Mouse (Mus musculus) ES-CJ7 (cell line): ENCODE data around the gene Bcat2.

Experiments used
- DNase-seq: peaks from one replicate; pipeline ENCODE4 v3.0.0; 2011; ENCODE audit warnings: low read depth, low spot score

The Bcat2 gene

DNA sequence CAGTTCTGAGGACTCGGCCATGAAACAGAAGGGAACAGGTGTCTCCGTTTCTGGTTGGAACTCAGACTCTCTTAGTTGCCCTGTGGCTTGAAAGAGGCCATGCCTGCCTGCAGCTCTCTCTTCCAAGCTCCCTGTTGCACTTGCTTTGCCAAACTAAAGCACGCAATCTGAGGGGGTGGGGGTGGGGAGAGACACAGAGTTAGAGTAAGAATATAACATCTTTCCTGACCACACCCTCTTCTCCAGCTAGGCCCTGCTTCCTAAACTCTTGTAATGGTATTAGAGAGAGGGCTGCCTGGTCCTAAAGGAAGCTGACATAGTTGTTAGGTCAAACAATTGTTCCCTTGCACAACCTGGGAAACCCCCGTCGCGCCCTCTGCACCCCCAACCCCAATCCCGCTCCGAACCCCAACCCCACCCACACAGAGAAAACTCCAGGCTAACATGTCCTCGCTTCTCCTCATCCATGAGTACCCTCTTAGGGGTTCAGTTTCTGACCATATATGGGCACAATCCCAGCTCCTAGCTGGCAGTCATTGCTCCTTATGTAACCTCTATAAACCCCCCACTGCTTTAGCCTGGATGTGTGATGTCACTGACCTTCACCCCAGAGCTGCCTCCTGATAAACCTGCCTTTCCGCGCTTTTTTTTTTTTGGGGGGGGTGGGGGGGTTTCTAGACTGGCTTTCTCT, 19.0 kb upstream of the Bcat2 start:
- peak; percentile 80 for DNase-seq

DNA sequence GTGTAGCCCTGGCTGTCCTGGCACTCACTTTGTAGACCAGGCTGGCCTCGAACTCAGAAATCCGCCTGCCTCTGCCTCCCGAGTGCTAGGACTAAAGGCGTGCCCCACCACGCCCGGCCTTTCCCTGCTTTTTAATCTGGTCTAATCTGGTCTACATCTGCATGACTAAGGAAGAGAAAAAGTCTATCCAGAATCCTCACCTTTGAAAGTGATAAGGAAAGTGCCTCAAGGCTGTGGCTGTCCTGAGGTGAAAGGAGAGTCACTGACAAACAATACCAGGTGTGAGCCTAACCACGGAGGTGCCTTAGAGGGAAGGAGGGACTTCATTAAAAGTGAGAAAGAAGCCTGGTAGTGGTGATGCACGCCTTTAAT, 18.5 kb upstream of the Bcat2 start:
- peak; percentile 97 for DNase-seq

DNA sequence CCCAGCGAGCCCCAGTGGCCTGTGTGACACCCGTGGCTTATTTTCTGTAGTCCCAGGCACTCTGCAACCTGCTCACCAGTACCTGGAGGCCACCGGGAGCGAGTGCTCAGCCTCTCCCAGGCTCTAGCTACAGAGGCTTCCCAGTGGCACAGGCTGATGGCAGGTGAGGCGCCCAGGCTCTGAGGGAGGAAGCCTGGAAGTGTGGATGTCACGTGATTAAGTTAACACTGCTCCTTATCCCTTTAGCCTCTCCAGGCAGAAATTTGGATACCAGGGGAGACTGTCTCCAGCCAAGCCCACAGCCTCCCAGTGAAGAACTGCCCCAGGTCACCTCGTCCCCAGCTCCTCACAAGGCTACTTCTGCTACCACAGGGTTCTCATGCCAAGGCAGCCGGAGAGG, 16.4 kb upstream of the Bcat2 start:
- no peak for DNase-seq

DNA sequence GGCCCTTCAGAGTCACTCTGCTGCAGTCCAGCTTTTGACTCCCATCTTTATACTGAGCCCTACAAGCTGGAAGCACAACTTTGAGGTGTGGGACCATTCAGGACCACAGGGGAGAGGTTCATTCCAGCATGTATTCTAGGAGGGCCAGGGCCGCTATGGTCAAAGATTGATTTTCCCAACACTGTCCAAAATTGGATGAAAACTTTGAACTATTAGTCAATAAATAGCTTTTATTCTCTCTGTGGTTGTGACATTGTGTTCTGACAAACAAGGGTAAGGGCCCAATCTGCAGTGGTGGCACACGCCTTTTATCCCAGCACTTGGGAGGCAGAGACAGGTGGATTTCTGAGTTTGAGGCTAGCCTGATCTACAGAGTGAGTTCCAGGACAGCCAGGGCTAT, 16.0 kb upstream of the Bcat2 start:
- no peak for DNase-seq

DNA sequence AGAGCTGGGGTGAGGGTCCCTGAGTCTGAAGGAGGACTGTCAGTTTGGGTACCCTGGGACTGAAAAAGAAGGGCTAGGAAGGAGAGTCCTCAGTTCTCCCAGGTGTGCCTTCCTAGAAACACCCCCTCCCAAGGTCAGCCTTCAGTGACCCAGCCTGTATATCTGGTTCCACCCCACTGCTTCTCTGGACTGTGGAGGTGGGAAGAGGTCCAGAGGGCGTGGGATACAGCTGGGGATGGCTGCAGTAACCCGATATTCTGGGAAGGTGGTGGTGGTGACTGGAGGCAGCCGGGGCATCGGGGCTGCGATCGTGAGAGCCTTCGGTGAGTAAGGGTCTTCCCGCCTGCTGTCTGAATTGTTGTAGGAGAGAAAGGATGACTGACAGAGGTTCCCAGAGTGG, 15.2 kb upstream of the Bcat2 start, which contains the start of gene Hsd17b14:
Gene Hsd17b14 (plus strand): TSS at position 150 of the 400 bp plus-strand sequence.
- DNase-seq = peak; percentile 67

DNA sequence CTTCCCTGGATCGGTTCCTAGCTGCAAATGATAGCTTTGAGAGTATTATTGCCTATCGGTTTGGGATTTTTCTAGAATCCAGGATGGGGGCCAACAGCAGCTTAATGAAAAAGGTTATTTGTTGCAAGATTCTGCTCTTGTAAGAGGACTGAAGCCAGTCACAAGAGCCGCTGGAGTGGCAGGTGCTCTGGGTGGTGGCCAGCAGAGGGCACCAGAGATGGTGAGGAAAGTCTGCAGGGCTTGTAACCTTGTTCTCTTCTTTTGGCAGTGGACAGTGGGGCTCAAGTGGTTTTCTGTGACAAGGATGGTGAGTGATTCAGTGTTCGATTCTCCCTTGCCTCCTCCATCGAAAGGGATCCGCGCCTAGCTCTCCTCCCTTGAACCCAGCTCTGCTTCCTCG, 14.2 kb upstream of the Bcat2 start:
- DNase-seq = peak; percentile 84

DNA sequence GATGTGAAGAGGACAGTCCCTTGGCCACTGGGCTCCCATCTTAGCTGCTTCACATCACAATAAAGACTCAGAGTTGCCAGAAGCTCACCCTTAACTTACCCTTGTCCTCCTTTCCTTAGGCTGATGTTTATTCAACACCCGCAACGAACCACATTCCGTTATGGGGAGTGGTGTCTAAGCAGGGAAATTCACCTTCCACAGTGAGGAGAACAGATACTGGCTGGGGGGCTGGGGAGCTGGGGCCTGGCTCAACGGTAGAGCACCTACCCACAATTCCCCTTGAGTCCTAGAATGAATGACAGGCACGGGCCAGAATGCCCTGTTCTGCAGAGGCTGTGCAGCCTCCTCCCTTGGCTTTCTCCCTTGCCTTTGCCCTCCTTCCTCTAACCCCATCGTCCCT, 11.0 kb upstream of the Bcat2 start:
- peak; percentile 93 for DNase-seq

DNA sequence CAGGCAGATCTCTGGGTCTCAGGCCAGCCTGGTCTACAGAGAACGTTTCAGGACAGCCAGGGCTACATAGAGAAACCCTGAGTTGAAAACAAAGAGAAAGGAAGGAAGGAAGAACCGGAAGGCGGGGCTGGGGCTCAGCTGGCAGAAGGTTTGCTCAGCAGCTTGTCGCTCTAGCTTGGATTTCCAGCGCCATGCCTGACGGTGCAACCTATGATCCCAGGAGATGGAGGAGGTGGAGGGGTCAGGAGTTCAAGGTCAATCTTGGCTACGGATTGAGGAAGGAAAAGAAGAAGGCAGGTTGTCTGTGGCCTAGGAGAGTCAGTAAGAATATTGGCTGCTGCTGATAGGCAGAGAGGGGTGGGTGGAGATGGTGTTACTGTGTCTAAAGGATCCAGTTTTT, 9.7 kb upstream of the Bcat2 start:
- DNase-seq = peak; percentile 94

DNA sequence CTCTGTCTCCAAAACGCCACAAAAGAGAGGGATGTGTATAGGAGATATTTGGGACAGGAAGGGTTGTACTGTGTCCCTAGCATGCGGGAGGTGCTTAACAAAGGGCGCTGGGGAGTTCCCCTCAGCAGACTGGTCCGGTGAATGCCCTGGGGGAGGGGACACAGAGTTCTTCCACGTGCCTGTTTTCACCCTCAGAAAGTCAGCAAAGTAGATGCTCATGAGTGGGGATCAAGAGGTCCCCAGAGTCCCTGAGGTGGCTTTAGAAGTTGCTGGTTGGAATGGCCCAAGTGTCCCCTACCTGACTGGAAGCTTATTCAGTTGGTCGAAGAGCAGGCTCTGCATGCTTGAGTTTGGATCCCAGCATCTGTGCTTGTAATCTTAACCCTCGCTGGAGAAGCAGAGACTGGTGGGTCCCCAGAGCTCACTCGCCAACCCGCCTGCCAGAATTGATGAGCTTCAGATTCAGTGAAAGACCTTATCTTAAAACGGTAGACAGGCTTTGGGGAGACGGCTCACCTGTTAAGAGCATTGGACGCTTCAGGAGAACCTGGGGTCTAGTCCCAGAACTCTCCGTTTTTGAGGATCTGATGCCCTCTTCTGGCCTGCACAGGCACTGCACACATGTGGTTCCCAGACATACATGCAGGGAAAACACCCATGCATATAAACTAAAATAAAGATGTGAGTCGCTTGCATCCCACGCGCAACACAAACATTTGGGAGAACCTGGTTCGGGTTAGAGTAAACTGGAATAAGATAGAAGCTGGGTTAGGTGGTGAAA, 8.9 kb upstream of the Bcat2 start:
- DNase-seq = peak; percentile 84

DNA sequence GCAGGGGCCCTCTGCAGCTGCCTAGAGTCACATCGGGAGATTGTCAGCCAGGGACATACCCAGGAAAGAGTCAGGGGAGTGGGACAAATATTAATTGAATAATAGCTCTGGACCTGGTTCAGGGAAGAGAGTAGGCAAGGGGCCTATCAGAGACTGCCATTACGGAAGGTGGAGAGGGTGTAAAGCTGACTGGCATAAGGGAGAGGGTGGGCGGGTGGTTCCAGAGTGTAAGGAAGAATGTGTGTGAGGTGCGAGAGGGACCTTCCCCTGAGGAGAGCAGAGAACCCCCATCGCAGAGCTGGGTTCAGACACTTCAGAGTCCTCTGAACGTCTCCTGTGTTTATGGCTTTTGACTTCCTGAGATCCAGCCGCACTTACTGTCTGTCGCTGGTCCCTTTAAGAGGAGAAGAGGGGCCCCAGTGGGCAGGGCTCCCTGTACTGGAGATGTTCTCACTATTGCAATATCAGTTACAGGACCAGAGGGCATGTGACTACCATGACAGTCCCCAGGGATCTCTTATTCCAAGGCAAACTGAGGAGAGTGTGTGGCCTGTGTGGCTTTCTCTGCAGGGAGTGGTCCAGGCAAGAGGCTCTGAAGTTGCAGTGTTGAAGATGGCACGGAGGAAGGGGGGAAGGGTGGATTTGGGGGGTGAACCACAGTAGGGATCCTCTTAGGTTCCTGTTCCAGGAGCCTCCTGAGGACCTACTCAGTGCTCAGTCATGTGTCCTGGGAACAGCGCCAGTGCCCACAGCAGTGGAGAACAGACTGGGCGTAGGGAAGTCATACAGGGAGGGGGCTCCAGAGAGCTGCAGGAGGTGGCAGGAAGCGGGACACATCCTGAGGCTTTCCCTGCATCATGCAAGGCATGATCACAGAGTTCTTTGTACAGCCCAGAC, 8.1 kb upstream of the Bcat2 start:
- no peak for DNase-seq

DNA sequence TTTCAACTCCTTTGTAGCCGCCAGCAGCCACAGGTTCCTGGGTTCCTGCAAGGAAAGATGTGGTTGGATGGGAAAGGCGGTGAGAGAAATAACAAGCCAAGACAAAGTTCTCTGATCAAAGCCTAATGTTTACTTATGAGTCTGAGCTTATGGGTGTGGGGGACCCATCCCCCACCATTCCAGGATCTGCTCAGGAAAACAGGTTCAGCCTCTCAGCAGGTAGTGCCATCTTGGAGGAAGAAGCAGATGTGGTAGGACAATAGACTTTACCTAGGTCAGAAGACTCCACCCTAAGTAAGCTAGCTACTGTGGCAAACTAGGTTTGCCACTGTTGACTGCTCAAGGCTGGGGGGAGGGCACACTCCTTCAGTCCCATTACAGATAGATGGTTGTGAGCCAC, 5.1 kb upstream of the Bcat2 start:
- peak; percentile 94 for DNase-seq

DNA sequence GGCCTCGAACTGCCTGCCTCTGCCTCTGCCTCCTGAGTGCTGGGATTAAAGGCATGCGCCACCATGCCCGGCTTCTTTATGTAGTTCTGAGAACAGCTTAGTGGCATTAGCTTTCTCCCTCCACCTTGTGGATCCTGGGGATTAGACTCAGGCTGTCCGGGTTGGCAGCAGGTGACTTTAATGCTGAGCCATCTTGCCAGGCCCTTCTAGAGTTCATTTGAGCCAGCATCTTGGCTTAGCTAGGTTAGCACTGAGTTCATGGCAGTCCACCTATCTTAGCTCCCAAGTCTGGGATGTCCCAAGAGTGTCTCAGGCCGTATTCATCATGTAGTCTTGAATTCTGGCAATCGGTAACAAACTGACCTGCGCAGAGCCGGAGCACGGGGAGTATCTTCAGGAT, 4.5 kb upstream of the Bcat2 start:
- DNase-seq = no peak

DNA sequence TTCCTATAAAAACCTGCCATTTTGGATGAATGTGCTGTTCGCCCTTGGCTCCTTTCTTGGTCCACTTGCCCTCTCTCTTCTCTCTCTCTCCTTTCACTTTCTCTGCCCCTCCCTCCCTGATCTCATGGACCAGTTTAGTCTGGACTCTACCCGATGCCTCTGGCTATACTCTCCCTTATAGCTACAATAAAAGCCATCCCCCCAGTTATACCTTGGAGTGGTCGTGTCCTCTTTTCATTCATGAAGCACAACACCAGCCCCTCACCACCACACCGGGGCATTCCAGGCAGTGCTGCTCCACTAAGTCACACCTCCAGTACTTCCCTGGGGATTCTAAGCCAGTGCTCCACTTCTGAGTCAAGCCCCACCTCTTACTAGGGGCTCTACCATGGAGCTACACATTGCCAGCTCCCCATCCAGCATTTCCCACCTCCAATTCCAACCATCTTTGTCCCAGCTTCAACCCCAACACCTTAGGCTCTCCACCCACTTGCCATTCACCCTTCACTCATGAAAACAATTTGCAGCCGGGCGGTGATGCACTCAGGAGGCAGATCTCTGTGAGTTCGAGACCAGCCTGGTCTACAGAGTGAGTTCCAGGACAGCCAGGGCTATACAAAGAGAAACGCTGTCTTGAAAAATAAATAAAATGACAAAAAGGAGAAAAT, 2.7 kb upstream of the Bcat2 start:
- DNase-seq = peak; percentile 78

DNA sequence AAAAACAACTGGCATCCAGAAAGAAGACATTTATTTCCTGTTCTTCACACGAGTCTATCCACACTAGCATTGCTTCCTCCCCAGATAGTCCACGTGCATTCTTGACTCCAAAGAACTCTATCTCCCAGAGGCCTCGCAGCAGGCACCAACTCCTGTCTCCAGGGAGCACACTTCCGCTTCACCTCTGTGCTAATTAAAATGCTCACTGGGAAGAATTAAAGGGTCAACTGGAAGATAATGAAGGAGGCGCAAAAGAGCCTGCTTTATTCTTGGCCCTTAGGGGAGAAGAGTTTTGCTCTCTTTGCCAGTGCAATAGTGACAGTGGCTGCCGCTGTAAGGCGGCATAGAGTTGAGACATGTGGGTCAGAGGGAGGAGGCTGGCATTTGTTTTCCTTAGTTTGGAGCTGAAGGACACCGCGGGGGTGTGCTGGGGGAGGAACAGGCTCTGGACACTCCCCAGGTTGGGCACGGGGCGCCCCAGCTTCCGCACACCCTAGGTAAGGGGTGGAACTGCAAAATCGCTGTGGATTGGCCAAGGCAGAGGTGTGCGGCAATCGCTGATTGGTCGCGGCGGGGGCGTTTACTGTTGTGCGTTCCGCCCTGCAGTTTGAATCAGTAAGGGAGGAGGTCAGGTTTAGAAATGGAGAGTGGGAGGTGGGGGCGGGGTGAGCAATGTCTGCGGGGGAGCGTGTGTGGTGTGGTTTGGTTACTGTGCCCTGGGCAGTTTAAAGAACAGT, 2.0 kb upstream of the Bcat2 start:
- peak; percentile 97 for DNase-seq

DNA sequence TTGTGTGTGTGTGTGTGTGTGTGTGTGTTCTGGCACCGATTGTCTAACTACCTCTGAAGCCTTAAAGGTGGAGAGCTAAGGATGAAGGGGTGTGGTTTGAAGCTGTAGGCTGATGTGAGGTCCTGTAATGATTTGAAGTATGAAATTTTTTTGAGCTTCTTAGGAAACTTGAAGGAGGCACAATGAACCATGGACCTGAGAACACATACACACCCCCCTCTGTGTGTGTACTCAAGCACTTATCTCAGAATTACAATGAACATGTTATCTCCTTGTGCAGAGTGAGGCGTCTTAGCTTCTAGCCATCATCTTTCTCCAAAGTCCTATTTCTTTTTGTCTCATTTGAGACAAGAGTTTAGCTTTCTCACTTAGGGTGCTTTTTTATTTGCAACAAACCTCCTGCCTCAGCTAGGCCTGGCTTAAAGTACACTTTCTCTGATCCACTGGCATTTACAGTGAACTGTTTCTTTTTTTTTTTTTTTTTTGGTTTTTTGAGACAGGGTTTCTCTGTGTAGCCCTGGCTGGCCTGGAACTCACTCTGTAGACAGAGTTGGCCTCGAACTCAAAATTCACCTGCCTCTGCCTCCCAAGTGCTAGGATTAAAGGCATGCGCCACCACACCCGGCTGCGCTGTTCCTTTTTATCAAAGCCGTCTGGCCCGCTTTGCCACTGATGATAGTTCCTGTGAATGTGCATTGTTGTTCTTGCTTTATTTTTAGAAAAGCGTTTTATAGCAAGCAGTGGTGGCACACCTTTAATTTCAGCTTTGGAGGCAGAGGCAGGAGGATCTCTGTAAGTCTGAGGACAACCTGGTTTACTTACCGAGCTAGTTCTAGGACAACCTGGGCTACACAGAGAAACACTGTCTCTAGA, 1.1 kb upstream of the Bcat2 start:
- DNase-seq = peak; percentile 62

DNA sequence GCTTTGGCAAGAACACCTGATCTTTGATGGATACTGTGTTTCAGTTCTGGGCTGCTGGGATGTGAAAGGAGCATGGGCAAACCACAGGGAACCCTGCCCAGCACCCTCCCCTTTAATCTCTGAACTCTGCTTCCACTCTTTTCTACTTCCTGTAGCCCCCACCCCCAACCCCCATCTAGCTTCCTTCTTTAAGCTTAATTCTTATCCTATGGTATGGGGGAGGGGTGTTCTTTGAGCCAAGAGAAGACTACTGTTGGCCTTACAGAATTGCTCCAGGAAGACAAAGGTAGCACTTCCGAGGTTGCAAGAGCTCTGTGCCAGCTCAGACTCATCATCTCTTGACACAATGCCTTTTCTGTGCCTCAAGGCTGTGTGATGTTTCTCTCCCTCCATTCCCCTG, 2.0 kb downstream of the Bcat2 start:
- peak; percentile 58 for DNase-seq

DNA sequence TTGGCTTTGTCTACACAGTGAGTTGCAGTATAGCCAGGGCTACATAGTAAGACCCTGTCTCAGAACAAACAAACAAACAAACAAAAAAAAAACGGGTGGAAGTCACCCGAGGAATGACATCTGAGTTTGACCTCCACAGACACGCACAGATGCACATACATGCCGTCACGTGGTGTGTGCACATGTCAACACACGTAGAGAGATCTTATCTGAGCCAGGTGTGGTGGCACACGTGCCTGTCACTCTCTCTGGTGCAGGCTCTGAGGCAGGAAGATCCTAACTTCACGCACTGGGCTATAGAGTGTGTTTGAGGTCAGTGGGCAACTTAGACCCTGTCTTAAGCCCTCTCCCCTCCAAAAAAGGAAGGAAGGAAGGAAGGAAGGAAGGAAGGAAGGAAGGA, 4.0 kb downstream of the Bcat2 start:
- no peak for DNase-seq

DNA sequence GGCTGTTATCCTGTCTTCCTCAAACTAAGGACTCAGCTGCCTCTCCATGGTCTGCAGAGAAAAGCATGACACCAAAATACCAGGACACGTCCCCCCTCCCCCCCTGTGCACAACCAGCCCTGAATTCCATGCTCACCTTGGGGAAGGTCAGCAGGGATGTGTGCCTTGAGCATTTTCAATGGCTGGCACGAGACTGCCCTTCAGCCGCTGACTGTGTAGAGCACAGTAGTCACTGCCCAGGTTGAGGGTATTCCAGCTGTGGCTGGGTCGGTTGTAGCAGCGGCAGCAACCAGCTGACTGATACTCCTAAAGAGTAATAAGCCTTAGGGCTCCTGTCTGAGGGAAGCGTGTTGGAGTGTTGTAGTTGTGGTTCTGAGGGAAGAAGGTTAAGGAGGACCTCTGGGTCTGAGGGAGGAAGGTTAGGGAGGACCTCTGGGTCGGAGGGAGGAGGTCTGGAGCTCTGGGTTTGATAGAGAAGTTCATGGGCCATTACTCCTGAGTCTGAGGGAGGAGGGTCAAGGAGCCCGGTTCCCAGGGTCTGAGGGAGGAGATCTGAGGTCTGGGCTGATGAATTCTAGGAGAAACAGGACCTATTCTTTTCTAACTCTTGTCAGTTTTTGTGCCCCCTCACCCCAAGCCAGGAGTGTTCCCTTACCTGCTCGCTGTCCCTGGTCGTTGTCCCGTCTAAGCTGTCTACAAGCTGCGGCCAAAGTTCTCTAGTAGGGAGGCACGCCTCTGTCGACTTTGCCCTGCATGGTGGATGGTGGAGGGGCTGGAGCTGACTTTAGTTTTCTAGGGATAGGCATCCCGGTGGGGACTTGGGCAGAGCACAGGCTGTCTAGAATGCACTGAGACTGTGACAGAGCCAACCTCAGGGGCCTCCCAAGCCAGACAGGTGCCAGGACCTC, 4.8 kb downstream of the Bcat2 start:
- no peak for DNase-seq

DNA sequence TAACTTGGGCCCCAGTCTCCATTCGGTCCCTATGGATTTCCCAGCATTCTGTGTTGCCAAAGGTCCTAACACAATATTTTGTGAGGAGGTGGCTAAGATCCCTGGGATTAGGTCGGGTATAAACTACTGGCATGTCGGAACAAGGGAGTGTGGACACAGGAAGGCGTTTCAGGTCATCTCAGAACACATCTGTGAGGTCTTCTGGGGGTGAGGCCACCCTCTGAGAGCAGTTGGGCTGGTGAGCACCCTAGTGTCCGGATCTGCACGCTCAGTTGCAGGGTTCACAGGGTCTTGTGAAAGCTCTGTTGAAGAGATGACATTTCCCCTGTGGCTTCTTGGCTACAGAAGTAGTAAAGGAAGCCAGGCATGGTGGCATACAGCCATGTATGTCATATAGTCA, 16.0 kb downstream of the Bcat2 start:
- no peak for DNase-seq
